Mouse (Mus musculus) thymus, adult 18-20 months (tissue): Measurements from ENCODE around the gene H2-K1.
A peak's percentile ranks its signal among the peaks of the same experiment; 100 is the strongest.
"Not testable (repeated sequence)": the region's sequence is repeated elsewhere in the genome, so short reads cannot be mapped to it uniquely, and the experiment has no call there.

Source experiments
- DNase-seq, 2 experiments: peaks; one replicate each; pipeline ENCODE4 v3.0.0; 2022; ENCODE audit warnings: mixed read lengths in 2 of 2

H2-K1 gene

DNA sequence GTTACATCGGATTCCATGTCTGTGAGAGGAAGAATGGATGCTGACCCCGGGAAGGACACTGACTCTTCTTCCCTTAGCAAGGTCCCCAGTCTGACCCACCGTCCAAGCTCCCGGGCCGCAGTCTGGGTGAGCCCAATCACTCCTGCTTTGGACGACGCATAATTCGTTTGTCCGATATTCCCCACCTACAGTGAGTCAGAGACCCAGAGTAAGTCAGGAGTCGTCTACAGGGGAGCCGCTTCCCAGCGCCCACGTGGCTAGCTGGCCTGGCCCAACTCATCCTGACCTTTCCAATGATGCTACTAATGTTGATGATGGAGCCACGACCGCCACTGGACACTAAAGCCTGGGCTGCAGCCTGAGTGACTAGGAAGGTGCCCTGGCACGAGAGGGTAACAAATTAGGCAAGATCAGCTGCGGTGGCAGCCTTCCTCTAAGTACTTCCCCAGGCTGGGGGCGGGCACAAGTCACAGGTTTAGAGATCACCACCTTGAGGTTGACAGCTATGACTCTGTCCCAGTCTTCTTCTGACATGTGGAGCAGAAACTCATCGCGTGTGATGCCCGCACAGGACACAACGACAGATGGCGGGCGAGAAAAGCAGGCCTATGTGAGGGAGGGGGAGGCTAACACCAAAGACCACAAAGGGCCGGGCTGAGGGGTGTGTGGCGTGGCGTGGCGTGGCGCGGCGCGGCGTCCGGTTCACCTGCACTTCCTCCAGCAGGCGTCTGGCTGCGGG, 26.9 kb upstream of the H2-K1 start:
- peak in 1 of 2 experiments; percentile 55 for DNase-seq

DNA sequence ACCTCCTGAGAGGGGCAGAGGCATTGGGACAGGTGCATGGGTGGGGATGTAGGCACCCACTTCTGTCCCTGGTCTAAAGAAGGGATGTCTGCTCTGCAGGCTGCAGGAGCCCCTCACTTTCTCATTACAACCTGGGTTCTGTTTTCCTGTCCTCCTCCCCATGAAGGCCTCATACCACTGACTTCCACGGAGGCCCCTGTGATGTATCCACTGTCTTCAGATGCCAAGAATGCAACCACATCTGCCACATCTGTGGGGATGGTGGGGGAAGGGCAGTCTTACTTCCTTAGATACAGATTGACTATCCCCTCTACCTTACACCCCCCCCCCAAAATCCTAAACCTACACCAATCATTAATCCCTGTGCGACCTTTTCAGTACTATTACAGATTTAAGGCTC, 26.1 kb upstream of the H2-K1 start:
- no peak for DNase-seq

DNA sequence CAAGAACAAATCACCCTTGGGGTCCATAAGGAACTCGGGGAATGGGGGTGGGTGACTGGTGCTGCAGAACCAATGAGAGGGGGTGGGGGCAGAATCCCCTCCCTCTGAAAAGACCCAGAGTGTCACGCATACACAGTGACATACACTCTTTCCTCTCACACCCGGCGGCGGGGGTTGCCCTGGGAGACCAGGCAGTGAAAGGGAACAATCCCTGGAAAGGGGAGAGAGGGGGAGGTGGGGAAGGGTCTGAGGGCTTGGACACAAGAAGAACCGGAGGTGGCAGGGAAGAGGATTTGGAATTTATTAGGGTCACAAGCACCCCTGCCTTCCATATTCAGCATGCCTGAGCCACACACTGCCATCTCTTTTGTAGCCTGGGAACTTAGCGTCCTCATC, 25.6 kb upstream of the H2-K1 start:
- DNase-seq, result peak in 1 of 2 experiments; percentile 34

DNA sequence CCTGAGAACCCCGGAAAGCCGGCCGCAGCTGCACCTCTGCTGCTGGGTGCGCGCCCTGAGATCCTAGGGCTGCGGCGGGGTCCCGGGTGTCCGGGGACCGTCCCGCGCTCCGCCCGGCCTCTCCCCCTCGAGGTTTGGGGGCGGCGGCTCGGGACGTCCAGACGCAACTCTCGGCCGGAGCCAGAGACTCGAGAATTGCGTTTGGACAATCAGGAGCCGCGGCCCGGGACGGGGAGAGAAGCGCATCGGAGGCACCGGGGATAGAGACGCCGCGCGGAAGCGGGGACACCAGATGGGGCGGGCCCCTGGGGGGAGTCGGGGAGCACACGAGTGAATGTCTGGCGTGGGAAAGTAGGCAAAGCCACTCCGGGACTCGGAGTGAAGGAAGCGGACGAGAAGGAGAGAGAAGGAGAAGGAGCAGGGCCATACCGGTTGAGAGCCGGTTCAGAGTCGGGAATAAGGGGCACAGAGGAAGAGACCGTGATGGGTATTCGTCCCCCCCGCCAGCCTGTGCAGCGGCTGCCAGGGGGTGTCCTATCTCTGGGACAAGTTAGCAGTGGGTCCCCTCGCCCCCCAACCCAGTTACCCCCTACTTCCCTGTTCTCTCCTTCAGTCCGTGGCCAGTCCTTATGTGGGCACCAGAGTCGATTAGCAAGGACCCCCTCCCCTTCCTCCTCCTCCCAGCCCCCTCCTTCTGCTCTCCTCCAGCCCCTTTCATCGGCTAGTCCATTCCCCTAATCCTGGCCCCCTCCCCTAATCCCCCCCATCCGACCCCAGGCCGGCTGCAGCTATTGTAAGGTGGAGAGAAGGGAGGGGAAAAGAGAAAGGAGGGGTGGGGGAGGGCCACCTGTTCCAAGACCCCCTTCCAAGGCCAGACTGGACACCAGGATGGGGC, 25.0 kb upstream of the H2-K1 start:
- peak in 1 of 2 experiments; percentile 57 for DNase-seq

DNA sequence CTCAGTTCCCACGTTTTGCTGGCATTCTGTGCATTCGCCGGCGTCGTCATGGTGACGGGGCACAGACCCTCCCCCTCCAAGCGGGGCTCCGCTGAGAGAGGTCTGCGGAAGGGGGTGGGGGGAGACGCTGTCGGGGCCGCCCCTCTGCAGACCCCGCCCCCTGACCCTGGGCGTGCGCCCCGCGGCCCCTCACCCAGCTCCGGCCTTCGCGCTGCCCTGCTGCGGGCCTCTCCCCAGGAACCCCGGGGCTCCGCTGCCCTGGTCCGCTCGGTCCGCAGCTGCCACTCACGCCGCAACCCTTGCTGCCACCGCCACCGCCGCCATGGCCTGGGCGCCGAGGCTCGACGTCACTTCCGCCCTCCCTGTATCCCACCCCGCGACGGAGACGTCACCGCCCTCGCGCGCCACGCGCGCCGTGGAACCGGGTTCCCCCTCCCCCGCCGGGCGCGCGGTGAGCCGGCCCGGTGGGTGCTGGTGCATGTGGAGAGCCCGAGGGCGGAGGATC, 24.2 kb upstream of the H2-K1 start, which contains the start of gene Ring1:
TSS of gene Ring1 (minus strand) at position 364 of the 505 bp plus-strand sequence.
- peak; percentile 81 to 85 for DNase-seq

DNA sequence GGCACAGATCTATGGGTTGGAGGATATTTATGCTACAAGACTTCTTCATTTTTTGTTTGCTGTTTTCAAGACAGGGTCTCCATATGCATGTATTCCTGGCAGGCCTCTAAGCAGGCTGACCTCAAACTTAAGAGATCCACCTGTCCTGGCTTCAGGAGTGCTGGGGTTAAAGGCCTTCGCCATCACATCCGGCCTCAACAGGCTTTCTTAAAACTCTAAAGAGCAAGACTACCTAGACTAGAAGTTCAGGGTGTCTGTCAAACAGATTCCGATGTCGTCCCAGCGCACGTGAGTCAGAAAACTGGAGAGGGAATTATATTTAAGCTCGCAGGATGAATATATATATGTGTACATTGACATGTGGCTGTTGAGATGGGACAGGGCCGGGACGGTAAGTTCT, 23.5 kb upstream of the H2-K1 start:
- no peak for DNase-seq

GRCm38 (mm10) chr17:34022987-34023386, 22.8 kb upstream of the H2-K1 start:
- no peak for DNase-seq

- DNase-seq, result no peak
These were observed 22.3 kb upstream of the H2-K1 start for GRCm38 (mm10) chr17:34022414-34022783.

DNA sequence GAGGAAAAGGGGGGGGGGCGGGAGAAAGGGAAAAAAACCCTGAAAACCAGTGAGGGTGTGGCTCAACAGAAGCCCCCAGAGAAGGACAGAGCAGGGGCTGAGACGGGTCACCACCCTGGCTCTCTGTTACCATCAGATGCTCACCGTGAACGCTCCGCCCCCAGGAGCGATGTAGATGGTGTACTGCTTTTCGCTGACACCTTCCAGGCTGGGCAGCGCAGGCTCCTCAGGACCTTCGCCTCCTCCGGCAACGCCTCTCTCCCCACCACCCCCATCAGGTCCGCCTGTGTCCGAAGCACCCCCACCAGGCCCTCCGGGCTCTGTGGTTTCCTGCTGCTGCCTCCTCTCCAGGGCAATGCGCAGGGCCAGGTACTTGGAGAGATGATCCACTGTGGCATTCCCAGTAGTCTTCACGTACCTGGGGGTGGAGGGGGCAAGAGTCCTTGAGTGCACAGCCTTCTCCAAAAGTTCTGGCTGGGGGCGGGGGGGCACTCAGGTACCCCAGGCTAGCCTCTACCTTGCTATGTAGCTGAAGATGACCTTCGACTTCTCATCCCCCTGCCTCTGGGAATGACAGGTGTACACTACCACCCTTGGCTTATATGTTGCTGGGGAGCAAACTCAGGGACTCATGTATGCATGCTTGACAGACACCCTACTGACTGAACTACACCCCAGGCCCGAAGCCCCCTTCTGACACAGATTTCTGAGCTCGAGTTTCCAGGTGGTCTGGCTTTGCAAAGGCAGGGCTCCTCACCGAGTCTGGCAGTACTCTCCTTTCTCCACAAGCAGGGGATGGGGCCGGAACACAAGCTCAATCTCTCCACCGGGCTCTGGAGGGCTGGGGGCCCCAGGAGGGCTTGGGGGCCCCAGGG, 21.6 kb upstream of the H2-K1 start:
- no peak for DNase-seq

GRCm38 (mm10) chr17:34013436-34013835, 13.3 kb upstream of the H2-K1 start:
- no peak for DNase-seq

DNA sequence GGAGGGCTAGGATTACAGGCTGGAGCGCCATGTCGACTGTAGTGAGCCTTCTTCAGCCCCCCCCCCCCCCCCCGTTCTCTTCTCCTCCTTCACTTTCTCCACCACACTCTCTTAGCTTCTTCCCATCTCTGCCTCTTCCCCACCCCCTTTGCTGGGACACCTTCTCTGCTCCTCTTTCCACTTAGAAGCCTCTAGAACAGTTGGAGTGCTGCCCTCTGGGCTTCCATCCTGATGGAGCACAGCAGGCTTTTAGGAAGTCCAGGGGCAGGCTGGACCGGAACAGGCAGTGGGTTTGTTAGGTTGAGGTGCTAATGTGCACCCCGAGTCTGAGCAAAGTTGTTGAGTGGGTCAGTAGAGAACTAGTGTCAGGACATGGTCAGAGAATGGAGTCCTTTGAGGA, 10.0 kb upstream of the H2-K1 start:
- DNase-seq, result no peak

DNA sequence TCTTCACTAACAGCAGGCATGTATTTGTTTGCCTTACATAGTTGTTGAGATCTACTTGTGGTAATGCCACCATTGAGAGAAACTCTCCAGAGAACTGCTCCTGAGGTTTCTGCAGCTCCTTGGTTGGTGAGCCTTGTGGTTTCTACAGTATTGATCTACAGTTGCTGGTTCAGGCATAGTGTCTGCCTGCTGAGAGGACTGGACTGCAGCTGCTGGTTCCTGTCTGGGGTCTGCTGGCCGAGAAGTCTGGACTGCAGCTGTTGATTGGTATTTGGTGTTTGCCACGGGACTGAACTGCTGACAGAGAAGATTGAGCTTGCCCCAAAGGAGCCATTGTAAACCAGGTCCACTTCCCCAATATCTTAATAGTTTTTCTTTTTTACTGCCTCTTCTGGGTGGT, 6.4 kb upstream of the H2-K1 start:
- DNase-seq, result no peak

DNA sequence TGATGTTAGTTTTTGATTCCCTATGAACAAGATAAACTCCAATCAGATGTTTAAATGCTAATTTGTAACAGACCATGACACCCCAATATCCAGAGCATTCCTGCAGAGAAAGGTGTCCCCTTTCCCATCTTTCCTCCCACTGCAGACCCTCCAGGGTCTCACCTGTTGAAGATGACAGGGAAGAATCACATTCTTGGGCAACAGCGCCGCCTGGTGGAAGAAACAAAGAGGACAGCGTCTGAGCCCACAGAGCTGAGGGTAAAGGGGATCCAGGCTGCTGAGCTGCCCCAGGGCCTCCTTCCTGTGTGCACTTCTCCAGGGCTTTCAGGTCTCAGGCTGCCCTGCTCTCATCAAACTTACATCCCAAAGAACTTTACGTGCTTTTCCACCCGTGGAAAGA, 3.3 kb upstream of the H2-K1 start:
- peak; percentile 35 to 44 for DNase-seq

- DNase-seq, result not testable (repeated sequence)
These were observed 649 bp upstream of the H2-K1 start for GRCm38 (mm10) chr17:34000796-34001195.

DNA sequence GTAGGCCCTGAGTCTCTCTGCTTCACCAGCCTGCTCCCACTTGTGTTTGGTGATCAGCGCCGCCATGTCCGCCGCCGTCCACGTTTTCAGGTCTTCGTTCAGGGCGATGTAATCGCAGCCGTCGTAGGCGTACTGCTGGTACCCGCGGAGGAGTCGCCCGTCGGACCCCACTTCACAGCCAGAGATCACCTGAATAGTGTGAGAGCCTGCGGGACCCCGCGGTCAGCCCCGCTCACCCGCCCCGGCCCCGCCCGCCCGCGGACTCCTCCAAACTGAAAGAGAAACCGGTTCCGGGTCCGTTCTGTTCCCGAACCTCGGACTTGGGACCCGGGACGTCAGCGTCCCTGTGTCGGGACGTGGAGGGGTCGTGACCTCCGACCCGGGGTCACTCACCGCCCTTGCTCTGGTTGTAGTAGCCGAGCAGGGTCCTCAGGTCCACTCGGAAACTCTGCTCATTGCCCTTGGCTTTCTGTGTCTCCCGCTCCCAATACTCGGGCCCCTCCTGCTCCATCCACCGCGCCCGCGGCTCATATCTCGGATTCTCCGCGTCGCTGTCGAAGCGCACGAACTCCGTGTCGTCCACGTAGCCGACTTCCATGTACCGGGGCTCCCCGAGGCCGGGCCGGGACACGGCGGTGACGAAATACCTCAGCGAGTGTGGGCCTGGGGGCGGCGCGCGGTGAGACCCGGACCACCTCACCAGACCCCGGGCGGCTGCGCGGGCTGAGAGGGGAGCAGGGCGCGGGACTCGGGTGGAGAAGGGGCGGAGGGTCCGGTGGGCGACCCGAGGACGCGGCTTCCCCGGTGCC, 602 bp downstream of the H2-K1 start:
- DNase-seq, result peak; percentile 20 to 25

- DNase-seq, result not testable (repeated sequence)
These were observed 1.4 kb downstream of the H2-K1 start for GRCm38 (mm10) chr17:33998697-33999096.

DNA sequence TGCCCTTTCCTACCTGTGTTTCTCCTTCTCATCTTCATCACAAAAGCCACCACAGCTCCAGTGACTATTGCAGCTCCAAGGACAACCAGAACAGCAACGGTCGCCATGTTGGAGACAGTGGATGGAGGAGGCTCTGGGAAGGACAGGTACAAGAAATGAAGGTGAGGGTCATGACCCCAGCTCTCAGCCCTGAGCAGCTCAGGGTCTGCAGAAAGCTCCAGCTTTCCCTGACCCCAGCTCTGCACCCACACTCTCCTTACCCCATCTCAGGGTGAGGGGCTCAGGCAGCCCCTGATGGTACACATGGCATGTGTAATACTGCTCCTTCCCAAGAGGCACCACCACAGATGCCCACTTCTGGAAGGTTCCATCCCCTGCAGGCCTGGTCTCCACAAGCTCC, 3.1 kb downstream of the H2-K1 start:
- not testable (repeated sequence) for DNase-seq

GRCm38 (mm10) chr17:33995651-33996050, 4.5 kb downstream of the H2-K1 start:
- DNase-seq, result no peak

- DNase-seq, result no peak
These were observed 5.2 kb downstream of the H2-K1 start for GRCm38 (mm10) chr17:33994959-33995358.

DNA sequence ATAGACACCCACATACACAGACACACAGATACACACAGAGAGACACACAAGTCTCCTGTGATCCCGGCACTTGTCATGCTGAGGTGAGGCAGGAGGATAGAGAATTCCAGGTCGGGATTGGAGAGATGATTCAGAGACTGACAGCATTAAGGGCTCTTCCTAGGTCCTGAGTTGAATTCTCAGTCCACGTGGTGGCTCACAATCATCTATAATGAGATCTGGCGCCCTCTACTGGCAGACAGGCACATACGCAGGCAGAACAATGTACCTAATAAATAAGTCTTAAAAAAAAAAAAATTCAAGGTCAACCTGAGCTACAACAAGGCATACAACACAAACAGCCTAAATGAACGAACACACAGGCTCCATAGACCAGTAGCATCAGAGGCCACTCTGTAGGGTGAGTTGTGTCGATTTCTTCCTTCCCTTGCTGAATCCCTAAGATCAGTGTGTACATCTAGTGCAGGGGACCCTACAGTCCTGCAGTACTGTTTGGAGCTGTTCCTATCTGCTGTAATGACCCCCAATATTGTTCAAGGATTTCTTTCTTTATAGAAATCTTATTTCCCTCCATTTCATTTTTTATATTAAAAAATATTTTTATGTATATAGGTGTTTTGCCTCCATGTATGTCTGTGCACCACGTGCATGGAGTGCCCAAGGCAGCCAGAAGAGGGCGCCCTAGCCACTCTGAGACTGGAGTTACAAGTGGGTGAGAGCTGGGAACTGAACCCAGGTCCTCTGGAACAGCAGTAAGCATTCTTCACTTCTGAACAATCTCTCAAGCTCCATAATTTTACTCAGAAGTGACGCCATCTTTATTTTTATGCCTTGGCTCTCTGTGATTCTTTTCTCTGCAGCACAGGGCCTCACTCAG, 8.1 kb downstream of the H2-K1 start:
- no peak for DNase-seq

GRCm38 (mm10) chr17:33982136-33982535, 18.0 kb downstream of the H2-K1 start:
- DNase-seq, result peak in 1 of 2 experiments; percentile 63
